Mouse (Mus musculus) cerebellum, adult (tissue): ENCODE results near the gene Mrpl43.
A peak's percentile ranks its signal among the peaks of the same experiment; 100 is the strongest.
"Not testable (repeated sequence)": the region's sequence is repeated elsewhere in the genome, so short reads cannot be mapped to it uniquely, and the experiment has no call there.

Source experiments
- ATAC-seq: cut with Nextera tagmentation; 2 replicates; pipeline ENCODE4 v1.9.2; 2017; ENCODE audit warnings: mild to moderate bottlenecking, moderate library complexity, mixed read lengths; ENCODE audit not compliant: insufficient number of reproducible peaks, low FRiP score, low TSS enrichment

Mrpl43 gene

DNA sequence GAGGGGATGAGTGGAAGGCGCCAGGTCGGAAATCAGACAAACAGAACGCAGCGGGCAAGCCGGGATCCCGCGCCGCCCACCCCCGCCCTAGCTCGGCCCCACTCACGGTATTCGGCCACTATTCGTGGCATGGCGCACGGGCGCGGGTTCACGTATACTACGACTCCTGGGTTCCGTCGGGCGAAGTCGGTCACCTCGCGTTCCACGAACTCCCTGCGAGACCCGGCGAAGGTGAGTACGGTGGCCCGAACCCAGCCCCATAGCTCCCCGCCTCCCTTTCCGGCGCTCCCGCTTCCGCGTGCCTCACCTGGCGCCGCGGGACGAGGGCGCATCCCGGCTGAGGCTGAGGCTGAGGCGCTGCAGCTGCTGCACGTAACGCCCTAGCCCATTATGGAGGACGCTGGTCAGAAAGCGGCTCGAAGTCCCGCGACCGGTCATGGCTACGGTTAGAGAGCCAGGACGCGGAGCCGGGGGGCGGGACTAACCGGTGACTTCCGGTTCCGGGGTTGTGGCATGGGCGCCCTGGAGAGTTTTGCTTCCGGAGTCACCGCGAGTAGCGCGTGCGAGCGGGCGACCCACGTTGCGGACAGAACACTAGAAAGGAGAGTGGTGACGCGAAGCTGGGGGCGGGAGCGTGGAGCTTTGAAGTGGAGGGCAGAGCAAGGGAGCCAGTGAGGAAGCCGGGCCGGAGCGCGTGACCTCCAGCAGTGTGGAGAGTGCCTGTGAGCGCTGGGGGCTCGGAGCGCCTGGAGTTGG lies at the start of gene Mrpl43:
Mrpl43 (minus strand) TSS at position 486 of the 756 bp plus-strand sequence.
- peak; percentile 91 for ATAC-seq

- no peak for ATAC-seq
Observed at GRCm38 (mm10) chr19:45054892-45055690, 48.8 kb upstream of the Mrpl43 start.

- ATAC-seq, result no peak
Observed at GRCm38 (mm10) chr19:45053451-45053850, 47.2 kb upstream of the Mrpl43 start.

GRCm38 (mm10) chr19:45049523-45049922 lies 43.3 kb upstream of the Mrpl43 start:
- ATAC-seq, result no peak

- ATAC-seq, result no peak
Observed at GRCm38 (mm10) chr19:45048644-45049365, 42.6 kb upstream of the Mrpl43 start.

GRCm38 (mm10) chr19:45047935-45048643 lies 41.8 kb upstream of the Mrpl43 start:
- peak; percentile 6; the same call in 1 of the 2 replicates for ATAC-seq

- peak; percentile 77 for ATAC-seq
Observed at GRCm38 (mm10) chr19:45047417-45047934, 41.2 kb upstream of the Mrpl43 start, which contains the start of gene Sfxn3. Gene Sfxn3, plus strand, starts transcription at chr19:45047503.

DNA sequence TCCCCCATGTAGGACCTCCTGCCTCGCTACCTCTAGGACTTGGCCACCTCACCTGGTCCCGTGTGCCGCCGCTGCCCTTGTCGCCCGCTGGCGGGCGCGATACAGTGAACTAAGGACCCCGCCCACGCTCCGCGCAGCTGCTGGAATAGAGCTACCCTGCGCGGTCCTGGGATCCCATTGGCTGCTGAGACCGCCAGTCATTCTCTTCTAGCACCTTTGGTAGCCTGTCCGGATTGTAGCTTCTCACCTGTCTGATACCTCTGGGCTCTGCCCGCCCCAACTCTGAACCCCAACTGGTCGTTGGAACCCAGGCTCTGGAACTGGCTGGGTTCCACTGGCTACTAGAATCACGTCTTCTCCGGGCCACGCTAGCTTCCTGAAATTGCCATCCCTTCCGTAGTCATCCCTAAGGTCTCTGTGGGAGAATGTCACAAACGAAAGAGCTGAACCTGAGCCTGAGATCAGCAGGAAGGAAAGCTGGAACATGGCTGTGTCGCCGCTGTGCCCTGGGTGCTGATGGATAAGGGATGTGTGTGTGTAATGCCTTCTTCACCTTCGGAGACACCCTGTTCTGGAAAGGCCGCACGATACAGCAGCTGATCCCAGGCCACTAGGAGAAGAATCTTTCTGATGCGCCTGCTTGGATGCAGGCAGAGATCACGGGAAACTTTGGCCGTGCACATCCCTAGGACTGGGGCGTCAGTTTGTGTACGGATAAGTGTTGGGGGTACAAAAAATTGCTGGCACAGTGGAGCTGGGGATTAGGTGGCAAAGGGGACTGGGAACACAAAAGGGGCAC lies 40.5 kb upstream of the Mrpl43 start:
- ATAC-seq, result peak; percentile 78

- no peak for ATAC-seq
Observed at GRCm38 (mm10) chr19:45045651-45046050, 39.4 kb upstream of the Mrpl43 start, which contains the start of gene Pdzd7. Gene Pdzd7, minus strand, starts transcription at chr19:45045717.

- ATAC-seq, result no peak
Observed at GRCm38 (mm10) chr19:45045236-45045635, 39.0 kb upstream of the Mrpl43 start.

- no peak for ATAC-seq
Observed at GRCm38 (mm10) chr19:45044389-45044927, 38.2 kb upstream of the Mrpl43 start.

GRCm38 (mm10) chr19:45040214-45040613 lies 34.0 kb upstream of the Mrpl43 start:
- no peak for ATAC-seq

- ATAC-seq, result not testable (repeated sequence)
Observed at GRCm38 (mm10) chr19:45038198-45038597, 32.0 kb upstream of the Mrpl43 start.

- no peak for ATAC-seq
Observed at GRCm38 (mm10) chr19:45036867-45037266, 30.6 kb upstream of the Mrpl43 start.

GRCm38 (mm10) chr19:45032570-45033332 lies 26.5 kb upstream of the Mrpl43 start:
- ATAC-seq, result no peak

DNA sequence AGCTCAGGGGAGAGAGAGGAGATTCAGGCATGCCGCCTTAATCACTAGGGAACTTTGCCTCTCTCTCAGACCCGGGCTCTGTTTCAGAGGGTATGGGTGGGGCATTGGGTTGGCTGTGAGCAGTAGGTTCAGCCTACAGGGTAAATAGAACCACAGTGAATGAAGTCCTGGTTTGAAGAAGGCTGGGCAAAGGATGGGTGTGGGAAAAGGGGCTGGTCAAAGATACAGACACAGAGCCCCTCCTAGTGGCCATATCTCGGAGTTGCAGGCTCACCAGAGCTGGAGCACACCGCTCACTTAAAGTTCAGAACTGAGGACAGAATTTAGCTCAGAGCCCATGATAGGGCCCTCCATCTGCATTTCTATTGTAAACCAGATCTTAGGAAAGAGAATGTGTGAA lies 25.5 kb upstream of the Mrpl43 start:
- peak; percentile 42; the same call in 1 of the 2 replicates for ATAC-seq

GRCm38 (mm10) chr19:45030746-45031693 lies 24.8 kb upstream of the Mrpl43 start:
- peak; percentile 54; the same call in 1 of the 2 replicates for ATAC-seq
